Mouse (Mus musculus): ENCODE data around the gene Hfe2. TPM values are rescaled to one million over a fixed set of nuclear protein-coding genes. Genes with fewer than 3 reads are reported as not detected.
A peak's percentile ranks its signal among the peaks of the same experiment; 100 is the strongest.

Hfe2 gene
- polyA plus RNA-seq, 1 experiment from 2014 or later, result not detected

- Histone ChIP-seq H3K9ac (ENCODE audit: low read depth, low read length) (no peak overlapping the region), H3K36me3 (ENCODE audit: control insufficient read depth, insufficient read depth) (no peaks in the 10 kb centered on the region), H3K4me1 (replicated peaks; ENCODE audit: control insufficient read depth, insufficient read depth, low read length) (no peaks in the 10 kb centered on the region), H3K4me2 (replicated peaks; ENCODE audit: low read depth) (no peak overlapping the region), H3K4me3 (ENCODE audit: low read depth, low read length) (no peak overlapping the region), H3K27me3 (replicated peaks; ENCODE audit: control insufficient read depth, insufficient read depth, low read length) (peaks cover 18% of the 10 kb centered on the region), H3K27ac (ENCODE audit: low read depth, low read length) (no peak overlapping the region), H3K9me3 (ENCODE audit: control insufficient read depth) (no peaks in the 10 kb centered on the region)
- TF ChIP-seq CTCF (IDR thresholded peaks at IDR 0.05; ENCODE audit: low read depth), result peak; percentile 52
- WGBS, result 65% methylated on average over 4 of the region's 4 CpGs
- ATAC-seq, result no peak
These were observed 2.8 kb upstream of the Hfe2 start for GRCm38 (mm10) chr3:96522149-96522548.

- H3K4me2 ChIP-seq (replicated peaks; ENCODE audit: low read depth), result no peak overlapping the region
- no peak overlapping the region for H3K27ac ChIP-seq (ENCODE audit: low read depth, low read length)
- ATAC-seq, result no peak
- WGBS, result 78% methylated on average over 12 of the region's 12 CpGs
- no peak overlapping the region for H3K4me3 ChIP-seq (ENCODE audit: low read depth, low read length)
- no peaks in the 10 kb centered on the region for H3K4me1 ChIP-seq (replicated peaks; ENCODE audit: control insufficient read depth, insufficient read depth, low read length)
- H3K36me3 ChIP-seq (ENCODE audit: control insufficient read depth, insufficient read depth), result no peaks in the 10 kb centered on the region
- TF ChIP-seq CTCF (IDR thresholded peaks at IDR 0.05; ENCODE audit: low read depth), result no peak
- H3K9ac ChIP-seq (ENCODE audit: low read depth, low read length), result no peak overlapping the region
- H3K9me3 ChIP-seq (ENCODE audit: control insufficient read depth), result no peaks in the 10 kb centered on the region
- peaks cover 32% of the 10 kb centered on the region for H3K27me3 ChIP-seq (replicated peaks; ENCODE audit: control insufficient read depth, insufficient read depth, low read length)
These were observed 753 bp upstream of the Hfe2 start for GRCm38 (mm10) chr3:96524028-96524810.

- no peak overlapping the region for H3K4me3 ChIP-seq (ENCODE audit: low read depth, low read length)
- no peak for TF ChIP-seq CTCF (IDR thresholded peaks at IDR 0.05; ENCODE audit: low read depth)
- no peaks in the 10 kb centered on the region for H3K36me3 ChIP-seq (ENCODE audit: control insufficient read depth, insufficient read depth)
- no peak overlapping the region for H3K4me2 ChIP-seq (replicated peaks; ENCODE audit: low read depth)
- 66% methylated on average over 11 of the region's 11 CpGs for WGBS
- ATAC-seq, result no peak
- H3K9me3 ChIP-seq (ENCODE audit: control insufficient read depth), result no peaks in the 10 kb centered on the region
- no peak overlapping the region for H3K9ac ChIP-seq (ENCODE audit: low read depth, low read length)
- no peak overlapping the region for H3K27ac ChIP-seq (ENCODE audit: low read depth, low read length)
- H3K27me3 ChIP-seq (replicated peaks; ENCODE audit: control insufficient read depth, insufficient read depth, low read length), result peaks cover 32% of the 10 kb centered on the region
- no peaks in the 10 kb centered on the region for H3K4me1 ChIP-seq (replicated peaks; ENCODE audit: control insufficient read depth, insufficient read depth, low read length)
These were observed 1.2 kb downstream of the Hfe2 start for GRCm38 (mm10) chr3:96526013-96526762.

GRCm38 (mm10) chr3:96526864-96527542 is 2.0 kb downstream of the Hfe2 start:
- no peak overlapping the region for H3K27ac ChIP-seq (ENCODE audit: low read depth, low read length)
- no peak overlapping the region for H3K9ac ChIP-seq (ENCODE audit: low read depth, low read length)
- H3K4me2 ChIP-seq (replicated peaks; ENCODE audit: low read depth), result peak overlapping the region; percentile 59
- TF ChIP-seq CTCF (IDR thresholded peaks at IDR 0.05; ENCODE audit: low read depth), result no peak
- no peaks in the 10 kb centered on the region for H3K9me3 ChIP-seq (ENCODE audit: control insufficient read depth)
- H3K4me1 ChIP-seq (replicated peaks; ENCODE audit: control insufficient read depth, insufficient read depth, low read length), result no peaks in the 10 kb centered on the region
- 7% methylated on average over 43 of the region's 44 CpGs for WGBS
- no peak for ATAC-seq
- H3K4me3 ChIP-seq (ENCODE audit: low read depth, low read length), result peak overlapping the region; percentile 22
- H3K36me3 ChIP-seq (ENCODE audit: control insufficient read depth, insufficient read depth), result no peaks in the 10 kb centered on the region
- peaks cover 32% of the 10 kb centered on the region for H3K27me3 ChIP-seq (replicated peaks; ENCODE audit: control insufficient read depth, insufficient read depth, low read length)

- TF ChIP-seq CTCF (IDR thresholded peaks at IDR 0.05; ENCODE audit: low read depth), result no peak
- 65% methylated on average over 9 of the region's 9 CpGs for WGBS
These were observed 3.5 kb downstream of the Hfe2 start for GRCm38 (mm10) chr3:96528506-96528905.

GRCm38 (mm10) chr3:96532050-96532449 is 7.1 kb downstream of the Hfe2 start:
- Histone ChIP-seq H3K9ac (ENCODE audit: low read depth, low read length) (no peak overlapping the region), H3K4me1 (replicated peaks; ENCODE audit: control insufficient read depth, insufficient read depth, low read length) (no peaks in the 10 kb centered on the region), H3K4me2 (replicated peaks; ENCODE audit: low read depth) (no peak overlapping the region), H3K9me3 (ENCODE audit: control insufficient read depth) (no peaks in the 10 kb centered on the region), H3K27me3 (replicated peaks; ENCODE audit: control insufficient read depth, insufficient read depth, low read length) (peaks cover 15% of the 10 kb centered on the region), H3K4me3 (ENCODE audit: low read depth, low read length) (no peak overlapping the region), H3K27ac (ENCODE audit: low read depth, low read length) (no peak overlapping the region), H3K36me3 (ENCODE audit: control insufficient read depth, insufficient read depth) (no peaks in the 10 kb centered on the region)
- TF ChIP-seq CTCF (IDR thresholded peaks at IDR 0.05; ENCODE audit: low read depth), result no peak
- WGBS, result 55% methylated on average over 7 of the region's 7 CpGs
- no peak for ATAC-seq

More at GRCm38 (mm10) chr3:96528506-96528905, 3.5 kb downstream of the Hfe2 start:
- ATAC-seq, result no peak
- H3K4me3 ChIP-seq (ENCODE audit: low read depth, low read length), result no peak overlapping the region
- H3K36me3 ChIP-seq (ENCODE audit: control insufficient read depth, insufficient read depth), result no peaks in the 10 kb centered on the region
- H3K9me3 ChIP-seq (ENCODE audit: control insufficient read depth), result no peaks in the 10 kb centered on the region
- H3K4me1 ChIP-seq (replicated peaks; ENCODE audit: control insufficient read depth, insufficient read depth, low read length), result no peaks in the 10 kb centered on the region
- H3K27me3 ChIP-seq (replicated peaks; ENCODE audit: control insufficient read depth, insufficient read depth, low read length), result peaks cover 32% of the 10 kb centered on the region
- no peak overlapping the region for H3K9ac ChIP-seq (ENCODE audit: low read depth, low read length)
- no peak overlapping the region for H3K27ac ChIP-seq (ENCODE audit: low read depth, low read length)
- H3K4me2 ChIP-seq (replicated peaks; ENCODE audit: low read depth), result no peak overlapping the region
